In the genomic region with DNA sequence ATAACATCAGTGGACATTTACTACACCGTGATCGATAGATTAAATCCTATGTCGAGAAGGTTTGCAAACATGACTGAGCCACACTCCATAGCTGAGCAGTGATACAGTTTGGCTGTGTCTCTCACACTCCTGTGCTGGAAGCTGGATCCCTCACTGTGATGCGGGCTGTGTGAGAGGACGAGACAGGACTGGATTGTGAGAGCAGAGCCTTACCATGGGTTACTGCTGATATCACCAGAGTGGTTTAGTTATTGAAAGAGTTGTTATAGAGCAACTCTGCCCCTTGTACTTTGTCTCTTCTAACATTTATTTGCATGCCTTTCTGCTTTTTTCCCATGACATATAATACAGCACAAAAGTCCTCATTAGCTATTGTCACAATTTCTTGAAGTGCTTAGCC, we compare ENCODE assay signal across 31 mouse cellular contexts. TPM values are rescaled to one million over a fixed set of nuclear protein-coding genes. Genes with fewer than 3 reads are reported as not detected.
DNase-seq lines count a peak whose midpoint lies in the region; ATAC-seq lines count a peak whose summit lies in the region.
"Had no signal": no experiment of that assay in that cellular context is flagged by ENCODE, and none has a peak within 500 bp of the region (broad histone marks: within the 10 kb centered on the region; RNA-seq: fewer than 3 reads in every experiment).

No protein-coding gene starts in this region.

- no peaks in the 10 kb centered on the region for H3K27me3 ChIP-seq in kidney, embryonic 15.5 days
- no peaks in the 10 kb centered on the region for H3K27me3 ChIP-seq in kidney, embryonic 14.5 days (ENCODE audit: control insufficient read depth, insufficient read depth, low read length)
- H3K27me3 ChIP-seq: embryonic facial prominence, embryonic 13.5 days; forebrain, embryonic 12.5 days; heart, embryonic 13.5 days had no signal

- ATAC-seq in kidney, embryonic 15.5 days (replicated peaks; ENCODE audit: low FRiP score) = no peak
- ATAC-seq in kidney, embryonic 14.5 days (ENCODE audit: low FRiP score, low TSS enrichment) = no peak
- ATAC-seq: activated CD4-positive, CD25-positive, alpha-beta regulatory T cell, adult 4 months; forebrain, embryonic 16.5 days had no signal

- H3K4me3 ChIP-seq in kidney, embryonic 15.5 days (replicated peaks) = no peak overlapping the region
- H3K4me3 ChIP-seq in kidney, embryonic 14.5 days (ENCODE audit: low read length) = no peak overlapping the region
- H3K4me3 ChIP-seq: embryonic facial prominence, embryonic 10.5 days; embryonic facial prominence, embryonic 13.5 days; erythroblast, embryonic 14.5 days; forebrain, embryonic 12.5 days; heart, embryonic 10.5 days; heart, embryonic 13.5 days had no signal

- H3K9ac ChIP-seq in kidney, embryonic 15.5 days = no peak overlapping the region
- no peak overlapping the region for H3K9ac ChIP-seq in kidney, embryonic 14.5 days (ENCODE audit: low read depth, low read length)
- H3K9ac ChIP-seq: embryonic facial prominence, embryonic 13.5 days; forebrain, embryonic 12.5 days; heart, embryonic 13.5 days; hindbrain, embryonic 14.5 days had no signal

- 0 out of 2 replicates have a peak overlapping the region, but pooled peaks have one; percentile 9 for H3K27ac ChIP-seq in kidney, embryonic 15.5 days
- H3K27ac ChIP-seq in kidney, embryonic 14.5 days (ENCODE audit: low read depth, low read length) = no peak overlapping the region
- H3K27ac ChIP-seq: embryonic facial prominence, embryonic 10.5 days; embryonic facial prominence, embryonic 13.5 days; forebrain, embryonic 12.5 days; heart, embryonic 10.5 days; heart, embryonic 13.5 days; hindbrain, embryonic 14.5 days had no signal

- DNase-seq in heart, adult 11 months = peak; percentile 12
- DNase-seq in heart, adult 8-10 months (ENCODE audit: low spot score) = no peak
- DNase-seq in kidney, adult 11 months = no peak
- peak; percentile 25 for DNase-seq in kidney, postnatal 14 days
- DNase-seq in right cerebral cortex, postnatal 36 days (ENCODE audit: low spot score in 2 of 2) = no peak
- no peak for DNase-seq in spleen, postnatal 14 days (ENCODE audit: low spot score in 2 of 2)
- DNase-seq: adrenal gland, adult 8-10 months; adrenal gland, postnatal 25 days; cerebellum, adult 11-12 months; cerebellum, adult 8-10 months; cerebellum, postnatal 10 days; cerebellum, postnatal 36 days; embryo, embryonic 11 days; gastrocnemius, postnatal 10 days; heart, adult 18-20 months; heart, postnatal 14 days; heart, postnatal 4 days had no signal

- no peaks in the 10 kb centered on the region for H3K4me1 ChIP-seq in kidney, embryonic 15.5 days
- H3K4me1 ChIP-seq in kidney, embryonic 14.5 days (ENCODE audit: control insufficient read depth, insufficient read depth, low read length) = no peaks in the 10 kb centered on the region
- H3K4me1 ChIP-seq: embryonic facial prominence, embryonic 10.5 days; embryonic facial prominence, embryonic 13.5 days; forebrain, embryonic 12.5 days; heart, embryonic 10.5 days; heart, embryonic 13.5 days had no signal

- no peaks in the 10 kb centered on the region for H3K9me3 ChIP-seq in kidney, embryonic 15.5 days (replicated peaks)
- no peaks in the 10 kb centered on the region for H3K9me3 ChIP-seq in kidney, embryonic 14.5 days (ENCODE audit: control insufficient read depth, low read length)
- H3K9me3 ChIP-seq: embryonic facial prominence, embryonic 10.5 days; embryonic facial prominence, embryonic 13.5 days; forebrain, embryonic 12.5 days; heart, embryonic 10.5 days; heart, embryonic 13.5 days had no signal

- 58% methylated on average over 5 of the region's 5 CpGs for WGBS in kidney, embryonic 15.5 days
- WGBS in kidney, embryonic 14.5 days = 71% methylated on average over 5 of the region's 5 CpGs

- H3K36me3 ChIP-seq in kidney, embryonic 15.5 days = no peaks in the 10 kb centered on the region
- no peaks in the 10 kb centered on the region for H3K36me3 ChIP-seq in kidney, embryonic 14.5 days (ENCODE audit: control insufficient read depth, insufficient read depth, low read length)
- H3K36me3 ChIP-seq: embryonic facial prominence, embryonic 10.5 days; embryonic facial prominence, embryonic 13.5 days; forebrain, embryonic 12.5 days; heart, embryonic 10.5 days; heart, embryonic 13.5 days had no signal

- no peak overlapping the region for H3K4me2 ChIP-seq in kidney, embryonic 15.5 days
- no peak overlapping the region for H3K4me2 ChIP-seq in kidney, embryonic 14.5 days (replicated peaks; ENCODE audit: low read depth, low read length)
- H3K4me2 ChIP-seq: embryonic facial prominence, embryonic 13.5 days; forebrain, embryonic 12.5 days; heart, embryonic 13.5 days; hindbrain, embryonic 14.5 days had no signal

RNA-seq across cellular contexts. Expression of a gene that starts 23.5 kb away (rescaled TPM):
- total RNA-seq in heart, adult 8-10 months (2022) = not detected
- 10.1 and 10.7 TPM in 2 replicates for polyA plus RNA-seq in kidney, embryonic 15.5 days (2015; fragmentation: Nextera tagmentation; extraction: Ambion mirVana)
- polyA plus RNA-seq in kidney, embryonic 14.5 days (2014; fragmentation: Nextera tagmentation; extraction: Ambion mirVana) = 1.2 and 3.7 TPM in 2 replicates
- total RNA-seq: gastrocnemius, adult 18-20 months; gastrocnemius, postnatal 10 days; heart, postnatal 4 days had no signal
- polyA plus RNA-seq: activated CD4-positive, CD25-positive, alpha-beta regulatory T cell, adult 4 months; cortical plate, adult 2 months; embryonic facial prominence, embryonic 10.5 days; erythroblast, embryonic 14.5 days; forebrain, embryonic 12.5 days; heart, embryonic 13.5 days; hindbrain, embryonic 11.5 days had no signal

RNA-seq across cellular contexts. Expression of a gene that starts 35.7 kb away (rescaled TPM):
- 10 to 100 TPM; 11.8 to 16.8 (median 15.5) TPM for total RNA-seq in heart, adult 8-10 months (2022)
- 17.1 and 20.9 TPM in 2 replicates for polyA plus RNA-seq in kidney, embryonic 15.5 days (2015; fragmentation: Nextera tagmentation; extraction: Ambion mirVana)
- 20.4 and 29.9 TPM in 2 replicates for polyA plus RNA-seq in kidney, embryonic 14.5 days (2014; fragmentation: Nextera tagmentation; extraction: Ambion mirVana)

Comparison
In these comparisons a context has a peak if more than half of its experiments do, and no peak if none do; other contexts are left out.
1. DNase-seq: peak in heart, adult 11 months (single experiment) and kidney, postnatal 14 days (single experiment); none in heart, adult 8-10 months (single experiment), kidney, adult 11 months (single experiment), right cerebral cortex, postnatal 36 days (0 of 2) and spleen, postnatal 14 days (0 of 2).